Mouse (Mus musculus) neural tube, embryonic 11.5 days (tissue): ENCODE results near the gene Sh3bgrl. TPM values are rescaled to one million over a fixed set of nuclear protein-coding genes. Genes with fewer than 3 reads are reported as not detected.

ENCODE experiments used
- ATAC-seq: fragments of 200-750 bp; cut with Nextera tagmentation; 2 replicates; pipeline ENCODE4 v1.8.0; 2017; ENCODE audit warnings: moderate number of reproducible peaks, mild to moderate bottlenecking, moderate TSS enrichment, moderate library complexity; ENCODE audit not compliant: insufficient read depth, low FRiP score, low TSS enrichment
- DNase-seq: peaks from one replicate; pipeline ENCODE4 v3.0.0-alpha.2; 2015; ENCODE audit warnings: low spot score
- H3K27ac ChIP-seq: fragments of 300-500 bp; sonication (generic); 2 replicates; pipeline ENCODE4 v1.5.1; 2014; ENCODE audit warnings: low read depth, mild to moderate bottlenecking, low read length
- H3K27me3 ChIP-seq: fragments of 300-500 bp; sonication (generic); 2 replicates; pipeline ENCODE4 v1.6.1; 2014; ENCODE audit warnings: mild to moderate bottlenecking, low read length, mixed read lengths; ENCODE audit not compliant: control insufficient read depth, insufficient read depth
- H3K36me3 ChIP-seq: fragments of 300-500 bp; sonication (generic); 2 replicates; pipeline ENCODE4 v1.6.1; 2014; ENCODE audit warnings: mild to moderate bottlenecking, low read length, moderate library complexity, mixed read lengths; ENCODE audit not compliant: control insufficient read depth, insufficient read depth
- H3K4me1 ChIP-seq: fragments of 300-500 bp; sonication (generic); 2 replicates; pipeline ENCODE4 v1.6.1; 2014; ENCODE audit warnings: low read length, mixed read lengths; ENCODE audit not compliant: control insufficient read depth, insufficient read depth
- H3K4me2 ChIP-seq: fragments of 300-500 bp; sonication (generic); 2 replicates; pipeline ENCODE4 v1.6.1; 2014; ENCODE audit warnings: low read depth, mild to moderate bottlenecking, moderate library complexity
- H3K4me3 ChIP-seq: fragments of 300-500 bp; sonication (generic); 2 replicates; pipeline ENCODE4 v1.5.1; 2014; ENCODE audit warnings: low read depth, low read length
- H3K9ac ChIP-seq: fragments of 300-500 bp; sonication (generic); 2 replicates; pipeline ENCODE4 v1.6.1; 2014; ENCODE audit warnings: mild to moderate bottlenecking, low read length
- H3K9me3 ChIP-seq: fragments of 300-500 bp; sonication (generic); 2 replicates; pipeline ENCODE4 v1.6.1; 2016; ENCODE audit warnings: low read length; ENCODE audit not compliant: control insufficient read depth
- WGBS: fragments of 180-500 bp; shearing (Covaris S2); extraction: QIAGEN DNeasy Blood & Tissue Kit; methylation state at CpG from one replicate; pipeline ENCODE4 v1.1.7; 2014; 5-methylcytosine and 5-hydroxymethylcytosine counted together
- polyA plus RNA-seq: library from polyadenylated mRNA; unstranded; fragments of >200 nt; fragmentation: Nextera tagmentation; extraction: Ambion mirVana; gene quantifications from 2 replicates; pipeline ENCODE4 v1.2.1, GENCODE M21; 2014

Sh3bgrl gene
- polyA plus RNA-seq, 1 experiment from 2014 or later = 138 TPM

DNA sequence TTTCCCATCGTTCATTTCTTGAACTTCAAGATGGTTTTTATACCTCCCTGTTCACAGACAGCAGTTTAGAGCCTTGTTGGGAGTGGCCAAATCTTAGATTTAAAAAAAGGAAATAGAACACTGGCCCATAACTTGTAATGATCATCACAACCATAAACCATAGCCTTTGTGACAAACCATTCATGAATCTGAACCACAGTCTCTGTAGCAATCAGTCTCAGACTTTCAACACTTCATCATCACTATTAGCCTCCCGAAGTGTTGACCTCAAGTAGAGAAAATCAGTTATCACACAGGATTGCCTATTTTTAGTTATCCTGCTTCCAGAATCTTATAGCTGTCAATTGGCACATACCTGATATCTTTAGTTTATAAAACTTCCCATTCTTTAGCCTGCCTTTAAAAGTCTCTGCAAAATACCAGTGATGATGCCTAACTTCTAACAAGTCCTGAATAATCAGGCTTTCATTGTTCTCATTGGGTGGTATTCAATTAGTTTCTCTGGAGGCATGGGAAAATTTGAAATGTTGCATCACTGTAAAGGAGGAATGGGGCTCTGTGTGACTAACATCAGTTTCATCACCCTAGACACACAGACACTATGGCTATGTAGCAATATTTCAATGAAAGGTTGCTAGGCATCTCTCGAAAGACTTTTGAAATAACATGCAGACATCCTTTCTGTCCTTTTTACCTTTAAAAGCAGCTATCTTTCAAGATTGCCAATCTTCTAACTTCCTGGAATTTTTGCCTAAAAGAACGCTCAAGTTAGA is 89.7 kb downstream of the Sh3bgrl start:
- no peak for ATAC-seq
- H3K9ac ChIP-seq = no peak overlapping the region
- H3K4me1 ChIP-seq = no peaks in the 10 kb centered on the region
- DNase-seq = no peak
- H3K4me3 ChIP-seq = no peak overlapping the region
- WGBS = 91% methylated on average over 4 of the region's 4 CpGs
- H3K27me3 ChIP-seq = no peaks in the 10 kb centered on the region
- H3K36me3 ChIP-seq = no peaks in the 10 kb centered on the region
- H3K27ac ChIP-seq = no peak overlapping the region
- H3K9me3 ChIP-seq = no peaks in the 10 kb centered on the region
- H3K4me2 ChIP-seq = no peak overlapping the region

DNA sequence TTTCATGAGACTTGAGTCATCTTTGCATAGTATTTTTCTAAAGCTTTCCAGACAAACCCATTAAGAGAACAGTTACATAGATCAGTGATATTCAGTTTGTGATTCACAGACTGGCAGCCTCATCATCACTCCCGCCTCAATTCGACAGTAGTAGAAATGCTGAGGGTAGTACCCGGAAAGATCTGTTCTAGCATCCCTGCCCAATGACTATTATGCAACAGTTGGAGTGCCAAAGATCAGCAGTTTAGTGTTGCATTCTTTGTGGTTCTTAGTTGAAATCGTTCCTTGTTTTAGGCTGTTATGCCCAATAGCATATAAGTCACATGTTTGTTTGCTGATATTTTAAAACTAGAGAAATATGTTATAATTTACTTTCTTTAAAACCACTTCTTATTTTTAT is 94.4 kb downstream of the Sh3bgrl start:
- no peak overlapping the region for H3K27ac ChIP-seq
- H3K36me3 ChIP-seq = no peaks in the 10 kb centered on the region
- H3K4me1 ChIP-seq = no peaks in the 10 kb centered on the region
- ATAC-seq (no peak), DNase-seq (no peak)
- 87% methylated on average over 4 of the region's 4 CpGs for WGBS
- no peaks in the 10 kb centered on the region for H3K27me3 ChIP-seq
- no peak overlapping the region for H3K4me2 ChIP-seq
- H3K4me3 ChIP-seq = no peak overlapping the region
- no peak overlapping the region for H3K9ac ChIP-seq
- no peaks in the 10 kb centered on the region for H3K9me3 ChIP-seq

DNA sequence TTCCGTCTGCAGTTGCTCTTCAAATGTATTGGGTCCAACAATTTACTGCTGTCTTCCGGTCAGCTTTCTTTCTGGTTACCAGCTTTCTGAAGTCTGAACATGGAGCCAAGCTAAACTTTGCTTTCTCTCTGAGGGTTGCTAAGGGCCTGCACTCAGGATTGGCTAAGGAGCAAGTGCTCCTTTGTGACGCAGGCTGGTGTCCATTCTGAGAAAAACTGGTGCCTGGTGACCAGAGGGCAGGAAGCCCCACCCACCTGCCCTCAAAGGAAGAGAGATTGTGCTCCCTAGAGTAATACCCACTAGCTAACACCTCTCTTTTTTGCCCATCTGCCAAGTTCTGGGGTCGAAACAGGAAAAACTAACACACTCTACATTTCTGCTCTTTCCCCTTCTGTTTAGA is 95.8 kb downstream of the Sh3bgrl start:
- no peaks in the 10 kb centered on the region for H3K9me3 ChIP-seq
- no peak overlapping the region for H3K4me3 ChIP-seq
- no peak for ATAC-seq
- H3K27ac ChIP-seq = no peak overlapping the region
- H3K4me2 ChIP-seq = no peak overlapping the region
- H3K4me1 ChIP-seq = no peaks in the 10 kb centered on the region
- H3K27me3 ChIP-seq = no peaks in the 10 kb centered on the region
- WGBS = 61% methylated on average over 4 of the region's 4 CpGs
- no peak for DNase-seq
- H3K9ac ChIP-seq = no peak overlapping the region
- H3K36me3 ChIP-seq = no peaks in the 10 kb centered on the region

DNA sequence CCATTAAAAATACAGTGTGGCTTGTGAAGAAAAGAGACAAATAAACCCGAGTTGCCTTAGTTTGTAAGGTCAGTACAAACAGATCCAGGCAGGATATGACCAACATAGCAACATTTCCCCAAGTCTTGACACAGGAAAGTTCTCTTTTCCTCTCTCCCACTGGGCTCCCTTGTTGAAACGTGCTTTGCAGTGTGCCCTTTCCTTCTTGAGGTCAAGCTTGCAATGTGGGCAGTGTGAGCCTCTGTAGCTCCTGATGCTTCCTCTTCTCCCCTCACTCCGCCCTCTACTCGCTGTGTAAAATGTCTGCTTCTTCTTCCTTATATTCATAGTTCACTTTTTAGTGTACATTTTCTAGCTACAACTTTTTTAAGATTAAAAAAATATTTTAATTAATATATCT is 96.3 kb downstream of the Sh3bgrl start:
- H3K27ac ChIP-seq = no peak overlapping the region
- no peaks in the 10 kb centered on the region for H3K36me3 ChIP-seq
- no peaks in the 10 kb centered on the region for H3K9me3 ChIP-seq
- WGBS = 64% methylated on average over 4 of the region's 4 CpGs
- no peak overlapping the region for H3K9ac ChIP-seq
- no peak overlapping the region for H3K4me2 ChIP-seq
- no peak for ATAC-seq
- no peaks in the 10 kb centered on the region for H3K27me3 ChIP-seq
- DNase-seq = no peak
- no peaks in the 10 kb centered on the region for H3K4me1 ChIP-seq
- no peak overlapping the region for H3K4me3 ChIP-seq

DNA sequence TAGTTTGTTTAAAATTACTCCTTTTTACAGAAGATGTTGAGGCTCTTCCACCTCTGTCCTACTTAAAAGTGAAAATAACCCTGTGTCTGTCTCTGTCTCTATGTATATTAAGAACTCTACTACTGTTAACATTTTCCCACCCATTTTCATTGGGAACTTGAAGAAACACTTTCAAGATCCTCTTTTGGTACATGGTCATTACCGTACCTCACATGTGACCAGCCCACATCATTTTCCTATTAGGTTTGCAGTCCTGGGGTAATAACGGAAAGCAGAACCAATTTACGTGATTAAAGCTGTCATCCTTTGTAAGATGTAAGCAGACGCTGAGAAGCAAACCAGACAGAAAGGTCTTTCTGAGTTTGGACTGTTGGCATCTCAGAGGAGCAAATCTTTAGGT is 101.3 kb downstream of the Sh3bgrl start, which contains the start of gene Gm6377:
Gm6377 (plus strand) TSS at position 289 of the 400 bp plus-strand sequence.
- Histone ChIP-seq H3K4me3 (no peak within 1 kb of the TSS), H3K4me2 (no peak within 1 kb of the TSS), H3K27ac (no peak within 1 kb of the TSS), H3K9me3 (no peaks in the 10 kb centered on the region), H3K9ac (no peak within 1 kb of the TSS), H3K36me3 (no peaks in the 10 kb centered on the region), H3K4me1 (no peaks in the 10 kb centered on the region), H3K27me3 (no peaks in the 10 kb centered on the region)
- 82% methylated on average over 4 of the region's 4 CpGs for WGBS
- ATAC-seq (no peak), DNase-seq (no peak)

DNA sequence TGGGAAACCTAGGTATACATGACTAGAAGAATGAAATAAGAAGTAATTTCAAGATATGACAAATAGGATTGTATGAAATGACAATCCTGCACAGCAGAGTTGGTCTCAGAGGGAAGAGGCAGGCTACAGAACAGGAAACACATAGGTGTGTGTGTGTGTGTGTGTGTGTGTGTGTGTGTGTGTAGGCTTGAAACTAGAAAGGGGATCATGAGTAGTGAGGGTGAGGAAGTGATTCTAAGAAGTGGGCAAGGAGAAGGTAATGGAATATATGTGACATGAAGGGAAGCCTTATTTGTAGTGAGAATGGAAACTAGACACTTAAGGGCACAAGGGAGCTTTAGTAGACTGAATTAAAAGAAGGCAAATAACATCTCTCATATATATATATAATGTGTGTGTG is 112.7 kb downstream of the Sh3bgrl start:
- no peaks in the 10 kb centered on the region for H3K27me3 ChIP-seq
- H3K36me3 ChIP-seq = no peaks in the 10 kb centered on the region
- H3K4me2 ChIP-seq = no peak overlapping the region
- no peaks in the 10 kb centered on the region for H3K4me1 ChIP-seq
- no peak overlapping the region for H3K9ac ChIP-seq
- H3K9me3 ChIP-seq = no peaks in the 10 kb centered on the region
- no peak overlapping the region for H3K27ac ChIP-seq
- DNase-seq = no peak
- H3K4me3 ChIP-seq = no peak overlapping the region
- no peak for ATAC-seq

DNA sequence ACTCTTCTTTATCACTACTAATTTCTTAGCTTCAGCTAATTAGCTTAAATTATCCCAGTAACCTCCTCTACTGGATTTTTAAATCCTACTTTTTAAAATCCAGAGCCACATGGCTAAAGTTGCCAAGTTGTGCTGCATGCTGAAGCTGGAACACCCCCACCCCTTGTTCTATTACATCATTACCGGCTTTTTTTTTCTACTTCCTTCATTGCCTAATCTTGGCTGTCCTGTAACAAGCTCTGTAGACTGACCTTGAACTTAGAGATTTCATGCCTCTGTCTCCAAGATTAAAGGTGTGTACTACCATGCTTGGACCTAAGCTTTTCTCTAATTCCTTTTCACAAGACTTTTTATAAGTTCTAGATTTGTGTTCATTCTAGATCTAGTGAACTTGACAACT is 133.6 kb downstream of the Sh3bgrl start:
- whole genome bisulfite sequencing = 93% methylated on average over 1 of the region's 1 CpGs
- Histone ChIP-seq H3K27ac (no peak overlapping the region), H3K36me3 (no peaks in the 10 kb centered on the region), H3K4me3 (no peak overlapping the region), H3K9ac (no peak overlapping the region), H3K4me2 (no peak overlapping the region), H3K9me3 (no peaks in the 10 kb centered on the region), H3K27me3 (no peaks in the 10 kb centered on the region), H3K4me1 (no peaks in the 10 kb centered on the region)
- DNase-seq (no peak), ATAC-seq (no peak)

DNA sequence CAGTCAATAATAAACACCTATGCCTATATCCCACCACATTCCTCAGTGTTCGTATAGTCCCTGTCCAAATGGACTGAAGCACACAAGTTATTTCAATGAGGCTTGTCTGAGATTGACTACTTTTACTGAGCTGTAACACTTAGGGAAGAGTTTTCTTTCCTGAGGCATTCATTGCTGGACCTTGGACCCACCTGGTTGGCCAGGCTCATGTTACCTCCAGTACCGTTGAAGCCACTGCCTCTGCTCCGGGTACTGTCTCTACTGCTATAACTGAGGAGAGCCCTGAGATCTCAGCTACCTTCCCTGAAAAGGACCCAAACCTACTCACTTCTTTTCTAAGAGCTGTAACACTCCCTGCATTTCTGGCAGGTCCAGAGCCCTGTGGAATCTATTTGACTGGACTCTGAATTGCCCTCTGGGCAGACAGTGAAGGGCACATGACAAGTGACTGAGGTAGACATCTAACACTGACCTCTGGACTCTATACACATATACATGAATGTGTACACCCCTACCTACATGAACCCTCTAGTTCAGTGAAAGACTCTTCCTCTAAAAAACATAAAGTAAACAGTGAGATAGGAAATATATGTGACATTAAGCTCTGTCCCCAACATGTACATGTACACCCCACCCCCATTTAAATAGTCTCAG is 140.3 kb downstream of the Sh3bgrl start:
- H3K27ac ChIP-seq = no peak overlapping the region
- H3K9me3 ChIP-seq = no peaks in the 10 kb centered on the region
- no peak overlapping the region for H3K4me2 ChIP-seq
- ATAC-seq (no peak), DNase-seq (no peak)
- no peaks in the 10 kb centered on the region for H3K36me3 ChIP-seq
- no peaks in the 10 kb centered on the region for H3K27me3 ChIP-seq
- 89% methylated on average over 3 of the region's 3 CpGs for WGBS
- no peak overlapping the region for H3K9ac ChIP-seq
- no peak overlapping the region for H3K4me3 ChIP-seq
- no peaks in the 10 kb centered on the region for H3K4me1 ChIP-seq

DNA sequence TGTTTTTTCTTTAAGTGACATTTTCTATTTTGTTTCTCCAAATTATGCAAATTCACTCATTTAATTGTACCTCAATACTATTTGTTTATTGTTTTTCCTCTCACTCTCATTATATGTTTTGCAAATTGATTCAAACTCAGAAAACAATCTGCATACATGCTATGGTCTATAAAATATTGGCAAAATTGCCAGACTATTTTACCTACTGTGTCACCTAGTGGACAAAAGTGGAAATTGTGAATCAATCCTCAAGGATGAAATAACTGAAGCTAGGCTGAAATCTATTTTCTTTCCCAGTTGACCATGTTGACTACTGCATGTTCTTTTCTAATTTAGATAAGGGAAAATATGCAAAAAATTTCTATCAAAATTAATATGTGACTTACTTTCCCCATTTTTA is 143.0 kb downstream of the Sh3bgrl start:
- DNase-seq (no peak), ATAC-seq (no peak)
- Histone ChIP-seq H3K27me3 (no peaks in the 10 kb centered on the region), H3K4me3 (no peak overlapping the region), H3K27ac (no peak overlapping the region), H3K9me3 (no peaks in the 10 kb centered on the region), H3K9ac (no peak overlapping the region), H3K4me1 (no peaks in the 10 kb centered on the region), H3K4me2 (no peak overlapping the region), H3K36me3 (no peaks in the 10 kb centered on the region)
